Mouse (Mus musculus): ENCODE data around the gene Taf5l. TPM values are rescaled to one million over a fixed set of nuclear protein-coding genes. Genes with fewer than 3 reads are reported as not detected.
"Not testable (repeated sequence)": the region's sequence is repeated elsewhere in the genome, so short reads cannot be mapped to it uniquely, and the experiment has no call there.

Gene Taf5l
- polyA plus RNA-seq, 1 experiment from 2014 or later: 28.0 TPM

DNA sequence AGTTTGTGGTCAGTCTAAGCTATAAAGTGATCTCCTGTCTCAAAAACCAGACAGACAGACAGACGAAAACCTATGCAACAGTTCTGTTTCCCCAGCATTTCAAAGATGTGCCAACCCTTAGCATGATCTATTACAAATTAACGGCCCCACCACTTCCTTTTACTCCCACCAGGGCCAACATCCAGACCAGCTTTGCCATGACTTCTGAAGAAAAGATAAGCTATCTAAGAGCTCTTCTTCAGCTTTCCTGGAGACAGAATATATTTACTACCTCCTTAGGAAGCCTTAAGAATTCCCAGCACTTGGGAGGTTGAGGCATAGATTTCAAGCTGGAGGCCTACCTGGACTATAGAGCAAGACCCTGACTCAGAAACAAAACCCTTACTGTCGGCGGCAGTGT is 41.0 kb downstream of the Taf5l start:
- H3K4me3 ChIP-seq (replicated peaks; ENCODE audit: low read length): no peak overlapping the region
- no peaks in the 10 kb centered on the region for H3K27me3 ChIP-seq (ENCODE audit: control insufficient read depth, insufficient read depth, low read length)
- no peak overlapping the region for H3K4me2 ChIP-seq (ENCODE audit: low read depth, low read length)
- ATAC-seq (ENCODE audit: insufficient read depth, low FRiP score): no peak
- H3K9me3 ChIP-seq (replicated peaks; ENCODE audit: control insufficient read depth, low read length): no peaks in the 10 kb centered on the region
- H3K9ac ChIP-seq (ENCODE audit: low read length): no peak overlapping the region; the same call in 1 of the 2 replicates
- H3K4me1 ChIP-seq (ENCODE audit: control insufficient read depth, insufficient read depth, low read length): peaks cover 26% of the 10 kb centered on the region
- H3K36me3 ChIP-seq (ENCODE audit: control insufficient read depth, insufficient read depth, low read length): no peaks in the 10 kb centered on the region
- 72% methylated on average over 4 of the region's 4 CpGs for WGBS
- H3K27ac ChIP-seq (ENCODE audit: low read length): no peak overlapping the region

DNA sequence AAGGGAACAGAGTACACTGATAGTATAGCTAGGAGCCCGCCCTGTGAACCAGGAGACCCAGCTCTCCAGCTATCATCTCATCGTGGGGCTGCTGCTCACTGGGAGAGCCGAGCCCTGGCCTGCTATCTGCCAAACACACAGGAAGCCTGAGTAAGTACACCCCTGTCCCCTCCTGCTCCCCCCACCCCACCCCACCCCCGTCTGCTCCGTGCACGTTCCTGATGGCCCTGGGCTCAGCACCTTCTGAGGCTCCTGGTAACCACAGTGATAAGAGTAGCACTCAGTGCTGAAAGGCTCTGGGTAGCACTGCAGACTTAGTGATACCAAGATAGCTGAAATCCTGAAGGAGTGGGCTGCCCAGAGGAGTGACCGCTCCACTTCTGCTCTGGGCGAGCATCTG is 42.3 kb downstream of the Taf5l start:
- Histone ChIP-seq H3K9me3 (replicated peaks; ENCODE audit: control insufficient read depth, low read length) (no peaks in the 10 kb centered on the region), H3K27me3 (ENCODE audit: control insufficient read depth, insufficient read depth, low read length) (no peaks in the 10 kb centered on the region), H3K4me2 (ENCODE audit: low read depth, low read length) (peak overlapping the region; percentile 22), H3K27ac (ENCODE audit: low read length) (peak overlapping the region; percentile 54; the same call in 1 of the 2 replicates), H3K9ac (ENCODE audit: low read length) (peak overlapping the region; percentile 44), H3K4me3 (replicated peaks; ENCODE audit: low read length) (no peak overlapping the region), H3K4me1 (ENCODE audit: control insufficient read depth, insufficient read depth, low read length) (peaks cover 26% of the 10 kb centered on the region), H3K36me3 (ENCODE audit: control insufficient read depth, insufficient read depth, low read length) (no peaks in the 10 kb centered on the region)
- peak; percentile 17; the same call in 1 of the 2 replicates for ATAC-seq (ENCODE audit: insufficient read depth, low FRiP score)
- WGBS: 59% methylated on average over 8 of the region's 8 CpGs

GRCm38 (mm10) chr8:123978166-123978838 is 42.9 kb downstream of the Taf5l start:
- 33% methylated on average over 14 of the region's 14 CpGs for whole genome bisulfite sequencing
- Histone ChIP-seq H3K27ac (ENCODE audit: low read length) (peak overlapping the region; percentile 54), H3K4me1 (ENCODE audit: control insufficient read depth, insufficient read depth, low read length) (peaks cover 23% of the 10 kb centered on the region), H3K4me3 (replicated peaks; ENCODE audit: low read length) (no peak overlapping the region), H3K9ac (ENCODE audit: low read length) (peak overlapping the region; percentile 44), H3K9me3 (replicated peaks; ENCODE audit: control insufficient read depth, low read length) (no peaks in the 10 kb centered on the region), H3K36me3 (ENCODE audit: control insufficient read depth, insufficient read depth, low read length) (no peaks in the 10 kb centered on the region), H3K4me2 (ENCODE audit: low read depth, low read length) (peak overlapping the region; percentile 22), H3K27me3 (ENCODE audit: control insufficient read depth, insufficient read depth, low read length) (no peaks in the 10 kb centered on the region)
- ATAC-seq (ENCODE audit: insufficient read depth, low FRiP score): no peak

DNA sequence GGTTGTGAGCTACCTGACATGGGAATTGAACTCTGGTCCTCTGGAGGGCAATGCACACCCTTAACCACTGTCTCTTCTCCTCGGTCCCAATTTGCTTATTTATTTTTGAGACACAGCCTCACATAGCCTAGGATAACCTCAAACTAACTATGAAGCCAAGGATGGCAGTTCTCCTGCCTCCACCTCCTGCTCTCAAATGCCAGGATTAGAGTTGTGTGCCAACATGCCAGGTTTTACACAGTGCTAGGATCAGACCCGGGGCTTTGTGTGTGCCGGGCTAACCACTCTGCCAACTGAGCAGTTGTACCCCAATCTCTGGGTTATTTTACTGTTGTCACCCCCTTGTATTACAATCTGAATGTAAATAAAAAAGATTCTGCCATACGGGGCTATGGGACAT is 43.7 kb downstream of the Taf5l start:
- no peaks in the 10 kb centered on the region for H3K27me3 ChIP-seq (ENCODE audit: control insufficient read depth, insufficient read depth, low read length)
- ATAC-seq (ENCODE audit: insufficient read depth, low FRiP score): no peak
- H3K9me3 ChIP-seq (replicated peaks; ENCODE audit: control insufficient read depth, low read length): no peaks in the 10 kb centered on the region
- H3K4me3 ChIP-seq (replicated peaks; ENCODE audit: low read length): no peak overlapping the region
- no peak overlapping the region for H3K9ac ChIP-seq (ENCODE audit: low read length)
- H3K36me3 ChIP-seq (ENCODE audit: control insufficient read depth, insufficient read depth, low read length): no peaks in the 10 kb centered on the region
- H3K4me2 ChIP-seq (ENCODE audit: low read depth, low read length): no peak overlapping the region
- WGBS: 82% methylated on average over 4 of the region's 4 CpGs
- H3K27ac ChIP-seq (ENCODE audit: low read length): no peak overlapping the region
- peaks cover 22% of the 10 kb centered on the region for H3K4me1 ChIP-seq (ENCODE audit: control insufficient read depth, insufficient read depth, low read length)

DNA sequence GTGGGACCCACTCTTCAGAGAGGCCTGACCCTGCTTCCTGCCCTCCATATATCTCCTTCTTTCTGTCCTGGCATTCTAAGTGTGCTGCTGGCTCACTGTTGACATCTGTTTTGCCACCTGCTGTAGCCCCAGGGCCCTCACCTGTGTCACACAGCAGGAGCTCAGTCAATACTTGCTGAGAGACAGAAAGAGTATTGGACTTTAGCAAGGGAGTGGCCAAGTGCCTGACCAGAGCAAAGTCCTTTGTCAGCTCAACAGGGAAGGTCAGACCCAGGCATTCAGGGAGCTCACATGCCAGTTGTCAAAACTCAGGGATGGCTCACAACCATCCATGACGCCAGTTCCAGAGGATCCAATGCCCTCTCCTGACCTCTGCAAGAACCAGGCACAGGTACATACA is 47.7 kb downstream of the Taf5l start:
- no peaks in the 10 kb centered on the region for H3K9me3 ChIP-seq (replicated peaks; ENCODE audit: control insufficient read depth, low read length)
- H3K36me3 ChIP-seq (ENCODE audit: control insufficient read depth, insufficient read depth, low read length): no peaks in the 10 kb centered on the region
- H3K4me3 ChIP-seq (replicated peaks; ENCODE audit: low read length): no peak overlapping the region
- WGBS: 65% methylated on average over 1 of the region's 1 CpGs
- peak; percentile 44; the same call in 1 of the 2 replicates for ATAC-seq (ENCODE audit: insufficient read depth, low FRiP score)
- H3K27me3 ChIP-seq (ENCODE audit: control insufficient read depth, insufficient read depth, low read length): no peaks in the 10 kb centered on the region
- H3K27ac ChIP-seq (ENCODE audit: low read length): no peak overlapping the region
- no peak overlapping the region for H3K9ac ChIP-seq (ENCODE audit: low read length)
- H3K4me2 ChIP-seq (ENCODE audit: low read depth, low read length): no peak overlapping the region
- peaks cover 11% of the 10 kb centered on the region for H3K4me1 ChIP-seq (ENCODE audit: control insufficient read depth, insufficient read depth, low read length)

GRCm38 (mm10) chr8:123966896-123967295 is 54.3 kb downstream of the Taf5l start:
- H3K27me3 ChIP-seq (ENCODE audit: control insufficient read depth, insufficient read depth, low read length): no peaks in the 10 kb centered on the region
- no peak for ATAC-seq (ENCODE audit: insufficient read depth, low FRiP score)
- no peaks in the 10 kb centered on the region for H3K9me3 ChIP-seq (replicated peaks; ENCODE audit: control insufficient read depth, low read length)
- H3K9ac ChIP-seq (ENCODE audit: low read length): no peak overlapping the region
- H3K27ac ChIP-seq (ENCODE audit: low read length): no peak overlapping the region
- WGBS: 70% methylated on average over 2 of the region's 2 CpGs
- no peak overlapping the region for H3K4me3 ChIP-seq (replicated peaks; ENCODE audit: low read length)
- peaks cover 5% of the 10 kb centered on the region; the same call in 1 of the 2 replicates for H3K36me3 ChIP-seq (ENCODE audit: control insufficient read depth, insufficient read depth, low read length)
- 0 out of 2 replicates have a peak, but pooled peaks cover 4% of the 10 kb centered on the region for H3K4me1 ChIP-seq (ENCODE audit: control insufficient read depth, insufficient read depth, low read length)
- no peak overlapping the region for H3K4me2 ChIP-seq (ENCODE audit: low read depth, low read length)

- H3K36me3 ChIP-seq (ENCODE audit: control insufficient read depth, insufficient read depth, low read length): peaks cover 8% of the 10 kb centered on the region; the same call in 1 of the 2 replicates
- no peak for ATAC-seq (ENCODE audit: insufficient read depth, low FRiP score)
- no peak overlapping the region for H3K4me2 ChIP-seq (ENCODE audit: low read depth, low read length)
- H3K27ac ChIP-seq (ENCODE audit: low read length): no peak overlapping the region
- H3K4me3 ChIP-seq (replicated peaks; ENCODE audit: low read length): no peak overlapping the region
- H3K9ac ChIP-seq (ENCODE audit: low read length): no peak overlapping the region
- H3K4me1 ChIP-seq (ENCODE audit: control insufficient read depth, insufficient read depth, low read length): no peaks in the 10 kb centered on the region
- no peaks in the 10 kb centered on the region for H3K9me3 ChIP-seq (replicated peaks; ENCODE audit: control insufficient read depth, low read length)
- no peaks in the 10 kb centered on the region for H3K27me3 ChIP-seq (ENCODE audit: control insufficient read depth, insufficient read depth, low read length)
- WGBS: 72% methylated on average over 1 of the region's 1 CpGs
Measured at GRCm38 (mm10) chr8:123961371-123961770, 59.8 kb downstream of the Taf5l start.

DNA sequence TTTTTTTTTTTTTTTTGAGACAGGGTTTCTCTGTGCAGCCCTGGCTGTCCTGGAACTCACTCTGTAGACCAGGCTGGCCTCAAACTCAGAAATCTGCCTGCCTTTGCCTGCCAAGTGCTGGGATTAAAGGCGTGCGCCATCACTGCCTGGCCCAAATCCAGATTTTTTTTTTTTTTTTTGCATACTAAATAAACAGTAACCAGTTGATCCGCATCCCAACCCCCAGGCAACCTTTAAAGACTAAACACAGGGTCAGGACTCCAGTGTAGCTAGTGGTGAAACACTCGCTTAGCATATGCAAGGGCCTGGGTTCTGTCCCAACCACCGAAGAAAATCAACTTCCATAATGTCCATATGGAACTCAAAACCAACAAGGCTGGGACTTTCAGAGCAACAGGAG is 60.6 kb downstream of the Taf5l start:
- H3K27me3 ChIP-seq (ENCODE audit: control insufficient read depth, insufficient read depth, low read length); H3K9me3 ChIP-seq (replicated peaks; ENCODE audit: control insufficient read depth, low read length); H3K4me3 ChIP-seq (replicated peaks; ENCODE audit: low read length); ATAC-seq (ENCODE audit: insufficient read depth, low FRiP score); H3K36me3 ChIP-seq (ENCODE audit: control insufficient read depth, insufficient read depth, low read length); H3K9ac ChIP-seq (ENCODE audit: low read length); H3K4me1 ChIP-seq (ENCODE audit: control insufficient read depth, insufficient read depth, low read length); H3K4me2 ChIP-seq (ENCODE audit: low read depth, low read length); H3K27ac ChIP-seq (ENCODE audit: low read length): not testable (repeated sequence)
- WGBS: 64% methylated on average over 5 of the region's 5 CpGs

- H3K36me3 ChIP-seq (ENCODE audit: control insufficient read depth, insufficient read depth, low read length): peaks cover 8% of the 10 kb centered on the region; the same call in 1 of the 2 replicates
- H3K4me1 ChIP-seq (ENCODE audit: control insufficient read depth, insufficient read depth, low read length): no peaks in the 10 kb centered on the region
- no peaks in the 10 kb centered on the region for H3K9me3 ChIP-seq (replicated peaks; ENCODE audit: control insufficient read depth, low read length)
- no peak overlapping the region for H3K9ac ChIP-seq (ENCODE audit: low read length)
- 85% methylated on average over 9 of the region's 9 CpGs for WGBS
- no peaks in the 10 kb centered on the region for H3K27me3 ChIP-seq (ENCODE audit: control insufficient read depth, insufficient read depth, low read length)
- H3K27ac ChIP-seq (ENCODE audit: low read length): no peak overlapping the region
- H3K4me3 ChIP-seq (replicated peaks; ENCODE audit: low read length): no peak overlapping the region
- ATAC-seq (ENCODE audit: insufficient read depth, low FRiP score): no peak
- H3K4me2 ChIP-seq (ENCODE audit: low read depth, low read length): no peak overlapping the region
Measured at GRCm38 (mm10) chr8:123960056-123960455, 61.1 kb downstream of the Taf5l start.

Data from stomach, embryonic 16.5 days (tissue).